Mouse (Mus musculus) megakaryocyte, embryonic 14.5 days (primary cell): ENCODE results near the gene Cdc42se1. TPM values are rescaled to one million over a fixed set of nuclear protein-coding genes. Genes with fewer than 3 reads are reported as not detected.

Experiments
- H3K27me3 ChIP-seq: replicated peaks from 2 replicates; pipeline ENCODE3; 2012; ENCODE audit warnings: inconsistent platforms
- H3K36me3 ChIP-seq: replicated peaks from 2 replicates; pipeline ENCODE3; 2012; ENCODE audit warnings: low read length, inconsistent platforms, mixed read lengths
- H3K4me1 ChIP-seq: 2 replicates; pipeline ENCODE4 v1.6.1; 2012; ENCODE audit warnings: inconsistent platforms
- H3K4me3 ChIP-seq: replicated peaks from 2 replicates; pipeline ENCODE3; 2012; ENCODE audit warnings: moderate library complexity, mild to moderate bottlenecking, inconsistent platforms
- H3K9me3 ChIP-seq: 2 replicates; pipeline ENCODE4 v1.6.1; 2012; ENCODE audit warnings: inconsistent platforms
- FLI1 ChIP-seq: IDR thresholded peaks from 2 replicates; pipeline ENCODE4 v1.6.1; 2012; ENCODE audit warnings: low read length, inconsistent platforms, mixed read lengths
- GATA1 ChIP-seq: IDR thresholded peaks from 3 replicates; pipeline ENCODE4 v1.6.1; 2012; ENCODE audit warnings: mixed read lengths, low read length, inconsistent platforms, borderline replicate concordance
- polyA plus RNA-seq: library from polyadenylated mRNA; stranded (reverse); fragments of >175 nt; gene quantifications from 2 replicates; pipeline ENCODE4 v1.2.3, GENCODE M21; 2012; ENCODE audit warnings: low replicate concordance; ENCODE audit not compliant: insufficient read depth

The Cdc42se1 gene
- polyA plus RNA-seq, 1 experiment: 183 TPM

DNA sequence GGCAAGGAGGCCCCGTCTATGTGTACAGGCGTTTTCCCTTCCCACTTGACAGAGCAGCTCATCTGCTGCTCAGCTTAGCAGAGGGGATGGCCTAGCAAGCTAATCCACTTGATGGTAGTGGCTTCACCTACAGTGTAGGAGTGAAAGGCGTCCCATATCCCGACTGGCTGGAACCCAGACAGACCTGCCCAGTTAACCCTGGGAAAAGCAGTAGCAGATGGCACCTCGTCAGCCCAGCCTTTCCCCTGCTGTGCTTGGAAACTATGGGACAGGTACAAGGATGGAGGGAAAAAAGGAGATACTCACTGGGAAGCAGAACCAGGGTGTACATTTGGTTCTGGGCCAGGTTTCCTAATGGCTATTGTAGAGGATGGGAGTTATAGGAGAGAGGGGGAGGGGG lies 21.8 kb downstream of the Cdc42se1 start:
- H3K4me1 ChIP-seq: peaks cover 34% of the 10 kb centered on the region
- TF ChIP-seq FLI1: no peak
- TF ChIP-seq GATA1: no peak
- H3K36me3 ChIP-seq: peaks cover 92% of the 10 kb centered on the region
- no peaks in the 10 kb centered on the region for H3K9me3 ChIP-seq
- H3K27me3 ChIP-seq: no peaks in the 10 kb centered on the region
- no peak overlapping the region for H3K4me3 ChIP-seq

DNA sequence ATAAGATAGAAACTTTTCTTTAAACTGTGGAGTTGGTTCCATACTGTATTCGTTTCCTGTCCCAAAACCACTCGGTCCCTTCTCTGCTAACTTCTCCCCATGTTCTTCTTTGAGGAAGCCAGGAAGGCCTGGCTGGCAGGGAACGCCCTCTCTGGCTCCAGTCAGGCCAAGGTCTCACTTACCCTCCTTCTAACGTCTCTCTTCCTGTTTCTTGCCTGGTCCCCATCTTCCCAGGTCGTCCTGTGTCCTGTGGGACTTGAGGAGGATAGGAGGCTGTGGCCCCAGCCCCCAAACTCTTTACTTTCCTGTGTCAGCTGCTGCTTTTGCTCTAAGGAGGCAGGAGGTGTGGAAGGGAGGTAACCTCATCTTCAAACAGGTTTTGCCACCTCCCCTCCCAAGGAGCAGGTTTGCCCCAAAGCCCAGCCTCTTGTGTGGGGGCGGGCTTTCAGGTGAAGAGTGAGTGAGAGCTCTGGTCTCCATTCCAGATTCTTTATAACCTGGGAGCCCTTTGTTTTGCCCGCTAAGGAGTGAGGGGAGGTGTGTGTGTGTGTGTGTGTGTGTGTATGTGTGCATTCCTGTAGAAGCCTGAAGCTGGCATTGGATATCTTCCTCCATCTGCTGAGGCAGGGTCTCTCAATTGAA lies 22.4 kb downstream of the Cdc42se1 start, which contains the start of gene Bnipl:
Gene Bnipl, minus strand, starts transcription at position 411 of the 642 bp plus-strand sequence.
- peaks cover 92% of the 10 kb centered on the region for H3K36me3 ChIP-seq
- peaks cover 34% of the 10 kb centered on the region for H3K4me1 ChIP-seq

DNA sequence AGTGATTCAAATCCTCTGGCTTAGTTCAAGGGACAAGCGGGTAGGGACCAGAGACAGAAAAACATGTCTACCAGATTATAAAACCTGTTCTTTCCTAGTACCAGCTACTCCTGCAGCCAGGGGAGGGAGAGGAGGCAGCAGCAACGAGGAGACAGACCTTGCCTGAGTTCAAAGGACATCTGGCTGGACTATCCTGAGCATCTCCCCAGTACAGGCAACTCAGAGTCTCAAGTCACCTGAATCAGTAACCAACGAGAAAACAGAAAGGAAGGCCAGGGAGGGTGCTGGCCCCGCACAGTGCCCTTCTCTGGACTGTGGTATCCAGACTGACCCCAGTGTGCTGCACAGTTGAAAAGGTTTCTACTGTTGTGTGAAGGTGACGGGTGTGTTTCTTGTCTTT lies 28.4 kb downstream of the Cdc42se1 start:
- TF ChIP-seq FLI1 (no peak), GATA1 (no peak)
- Histone ChIP-seq H3K4me1 (peaks cover 8% of the 10 kb centered on the region; the same call in 1 of the 2 replicates), H3K9me3 (no peaks in the 10 kb centered on the region), H3K4me3 (no peak overlapping the region), H3K36me3 (peaks cover 95% of the 10 kb centered on the region), H3K27me3 (no peaks in the 10 kb centered on the region)

More for the DNA sequence above, 22.4 kb downstream of the Cdc42se1 start, which contains the start of gene Bnipl:
- no peaks in the 10 kb centered on the region for H3K27me3 ChIP-seq
- no peaks in the 10 kb centered on the region for H3K9me3 ChIP-seq
- no peak within 1 kb of the TSS for H3K4me3 ChIP-seq
- TF ChIP-seq FLI1 (no peak), GATA1 (no peak)

DNA sequence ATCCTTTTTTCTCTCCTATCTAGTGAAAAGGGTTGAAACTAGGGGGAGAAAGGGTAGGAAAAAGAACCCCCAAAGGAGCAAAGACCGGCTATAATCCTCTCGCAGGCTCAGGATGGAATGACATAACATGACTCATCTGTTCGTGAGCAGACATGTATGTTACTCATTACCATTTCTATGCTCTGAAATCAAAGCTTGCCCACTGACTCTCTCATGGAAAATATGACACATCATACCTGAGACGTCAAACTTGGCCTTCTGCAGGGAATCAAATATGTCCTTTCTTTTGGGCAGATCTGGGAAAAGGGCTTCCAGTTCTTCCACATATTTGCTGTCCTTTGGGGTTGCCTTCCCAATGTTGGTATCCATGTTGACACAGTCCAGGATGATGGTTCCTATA lies 33.4 kb downstream of the Cdc42se1 start:
- Histone ChIP-seq H3K27me3 (no peaks in the 10 kb centered on the region), H3K9me3 (no peaks in the 10 kb centered on the region), H3K4me1 (peaks cover 26% of the 10 kb centered on the region), H3K4me3 (no peak overlapping the region), H3K36me3 (peaks cover 96% of the 10 kb centered on the region)
- TF ChIP-seq FLI1: no peak
- no peak for TF ChIP-seq GATA1

DNA sequence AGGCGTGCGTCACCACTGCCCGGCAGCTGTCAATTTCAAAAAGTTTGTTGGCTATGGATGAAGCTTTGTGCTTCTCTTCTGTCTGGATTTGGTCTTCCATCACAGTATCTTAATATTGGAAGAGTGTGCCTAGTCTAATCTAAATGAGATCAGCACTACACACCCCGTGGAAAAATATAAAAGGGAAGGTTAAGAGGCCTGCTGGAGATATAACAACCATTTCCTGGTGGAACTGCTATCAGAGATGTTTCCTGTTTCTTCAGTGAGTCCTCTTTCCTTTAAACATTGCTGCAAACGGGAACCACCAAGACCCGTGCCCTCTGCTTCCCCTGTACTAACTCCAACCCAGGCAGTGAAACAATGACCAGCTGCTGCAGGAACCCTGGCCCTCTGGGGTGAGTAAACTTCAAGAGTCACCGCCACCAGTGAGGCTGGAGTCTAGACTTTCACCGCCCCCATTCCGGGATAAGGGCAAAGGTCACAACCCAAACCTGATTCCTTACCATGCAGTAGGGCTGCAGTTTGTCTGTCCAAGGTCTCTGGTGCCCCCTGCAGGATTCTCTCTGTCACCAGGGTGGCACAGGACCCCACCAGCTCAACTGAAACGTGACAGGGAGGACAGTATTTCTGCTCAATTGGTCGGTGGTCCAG lies 34.7 kb downstream of the Cdc42se1 start:
- Histone ChIP-seq H3K9me3 (no peaks in the 10 kb centered on the region), H3K4me1 (peaks cover 36% of the 10 kb centered on the region), H3K27me3 (no peaks in the 10 kb centered on the region), H3K4me3 (no peak overlapping the region), H3K36me3 (peaks cover 96% of the 10 kb centered on the region)
- TF ChIP-seq GATA1 (no peak), FLI1 (no peak)

DNA sequence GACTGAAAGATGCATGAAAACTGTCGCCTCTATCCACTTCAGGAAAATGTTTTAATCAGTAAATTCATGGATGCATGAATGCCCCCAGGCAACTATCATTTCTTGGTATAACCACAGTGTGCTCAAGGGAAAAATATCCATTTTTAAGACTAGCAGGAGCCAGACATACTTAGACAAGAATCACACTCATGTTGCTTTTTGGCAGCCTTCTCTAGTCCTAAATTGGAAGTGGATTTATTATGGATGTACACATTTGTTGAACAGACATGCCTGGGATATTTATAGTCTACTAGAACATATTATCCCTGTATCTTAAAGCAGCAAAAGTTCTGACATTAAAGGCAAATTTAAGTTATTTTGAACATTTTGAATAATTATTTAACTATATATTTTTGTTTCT lies 36.2 kb downstream of the Cdc42se1 start:
- Histone ChIP-seq H3K27me3 (no peaks in the 10 kb centered on the region), H3K36me3 (peaks cover 96% of the 10 kb centered on the region), H3K4me1 (peaks cover 48% of the 10 kb centered on the region), H3K4me3 (no peak overlapping the region), H3K9me3 (no peaks in the 10 kb centered on the region)
- TF ChIP-seq GATA1 (no peak), FLI1 (no peak)

DNA sequence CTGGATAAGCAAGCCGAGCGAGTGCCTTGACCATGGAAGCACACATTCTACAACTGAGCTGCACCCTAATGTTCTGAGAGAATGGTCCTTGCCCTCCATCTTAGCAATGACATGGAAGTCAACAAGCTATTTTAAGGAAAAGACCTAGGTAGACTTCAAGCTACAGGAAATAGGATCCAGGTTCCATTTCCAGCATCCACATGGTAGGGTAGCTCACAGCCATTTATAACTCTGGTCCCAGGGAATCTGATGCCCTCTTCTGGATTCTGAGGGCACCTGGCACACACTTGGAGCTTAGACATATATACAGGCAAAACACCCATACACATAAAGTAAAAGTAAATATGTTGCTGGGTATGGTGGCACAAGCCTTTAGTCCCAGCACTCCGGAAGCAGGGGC lies 37.5 kb downstream of the Cdc42se1 start:
- H3K36me3 ChIP-seq: peaks cover 95% of the 10 kb centered on the region
- TF ChIP-seq FLI1 (no peak), GATA1 (no peak)
- H3K27me3 ChIP-seq: no peaks in the 10 kb centered on the region
- no peak overlapping the region for H3K4me3 ChIP-seq
- H3K4me1 ChIP-seq: peaks cover 58% of the 10 kb centered on the region
- H3K9me3 ChIP-seq: no peaks in the 10 kb centered on the region

DNA sequence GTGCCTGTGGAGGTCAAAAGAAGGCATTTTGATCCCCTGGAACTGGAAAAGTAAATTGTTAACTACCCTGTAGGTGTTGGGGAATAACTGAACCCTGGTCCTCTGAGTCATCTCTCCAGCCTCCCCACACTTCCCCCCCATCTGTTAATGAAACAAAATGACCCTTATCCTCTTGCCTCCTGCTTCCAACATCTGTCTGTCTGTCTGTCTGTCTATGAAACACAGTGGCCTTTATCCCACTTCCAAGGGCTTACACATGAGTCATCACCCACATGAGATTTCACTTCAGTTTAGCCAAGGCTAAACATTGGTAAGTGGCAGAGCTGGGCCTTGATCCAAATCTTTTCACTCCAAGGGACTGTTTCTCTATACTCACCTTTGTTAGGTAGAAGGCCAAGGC lies 39.3 kb downstream of the Cdc42se1 start:
- Histone ChIP-seq H3K4me3 (no peak overlapping the region), H3K4me1 (peaks cover 69% of the 10 kb centered on the region), H3K9me3 (no peaks in the 10 kb centered on the region), H3K36me3 (peaks cover 95% of the 10 kb centered on the region), H3K27me3 (no peaks in the 10 kb centered on the region)
- no peak for TF ChIP-seq FLI1
- TF ChIP-seq GATA1: no peak

DNA sequence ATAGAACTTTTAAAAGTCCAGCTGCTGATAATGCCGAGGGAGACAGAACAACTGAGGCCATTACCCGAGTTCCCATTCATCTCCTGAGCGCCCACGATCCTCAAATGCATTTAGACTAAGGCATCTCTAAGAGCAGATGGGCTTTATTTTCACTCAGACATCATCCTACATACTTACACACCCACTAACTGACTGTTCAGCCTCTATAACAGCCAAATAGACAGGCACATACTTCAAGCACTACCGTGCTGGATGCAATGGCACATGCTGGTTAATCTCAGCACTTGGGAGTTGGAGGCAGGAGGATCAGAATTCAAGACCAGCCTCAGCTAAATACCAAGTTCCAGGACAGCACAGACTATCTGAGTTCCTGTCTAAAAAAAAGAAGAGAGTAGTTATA lies 41.3 kb downstream of the Cdc42se1 start:
- no peak for TF ChIP-seq FLI1
- no peak for TF ChIP-seq GATA1
- Histone ChIP-seq H3K9me3 (no peaks in the 10 kb centered on the region), H3K36me3 (peaks cover 94% of the 10 kb centered on the region), H3K27me3 (no peaks in the 10 kb centered on the region), H3K4me1 (peaks cover 70% of the 10 kb centered on the region), H3K4me3 (no peak overlapping the region)

DNA sequence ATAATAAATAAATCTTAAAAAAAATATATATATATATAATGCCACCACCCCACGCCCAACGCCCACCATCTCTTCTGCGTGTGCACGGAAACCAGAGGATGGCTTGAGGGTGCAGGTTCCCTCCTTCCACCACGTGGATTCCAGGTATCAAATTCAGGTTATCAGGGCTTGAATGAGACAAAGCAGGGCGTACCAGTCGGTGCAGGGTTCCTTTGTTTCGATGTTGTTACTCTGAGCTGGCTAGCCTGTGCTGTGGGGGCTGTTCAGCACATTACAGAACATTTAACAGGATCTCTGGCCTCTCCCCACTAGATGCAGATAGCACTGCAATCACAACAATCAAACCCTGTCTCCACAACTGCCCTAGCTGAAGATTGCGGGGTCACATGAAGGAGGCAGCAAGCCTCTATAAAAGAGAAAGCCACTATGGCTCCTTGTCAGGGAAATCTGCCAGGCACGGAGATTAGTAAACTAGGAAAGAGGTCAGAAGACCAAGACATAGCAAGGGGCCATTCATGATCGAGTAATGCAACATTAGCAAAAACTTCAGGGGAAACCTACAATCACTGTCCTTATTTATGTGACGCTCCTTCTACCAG lies 42.3 kb downstream of the Cdc42se1 start:
- Histone ChIP-seq H3K9me3 (no peaks in the 10 kb centered on the region), H3K27me3 (no peaks in the 10 kb centered on the region), H3K4me1 (peaks cover 78% of the 10 kb centered on the region), H3K36me3 (peaks cover 95% of the 10 kb centered on the region), H3K4me3 (no peak overlapping the region)
- TF ChIP-seq FLI1 (no peak), GATA1 (no peak)
